In the genomic region with DNA sequence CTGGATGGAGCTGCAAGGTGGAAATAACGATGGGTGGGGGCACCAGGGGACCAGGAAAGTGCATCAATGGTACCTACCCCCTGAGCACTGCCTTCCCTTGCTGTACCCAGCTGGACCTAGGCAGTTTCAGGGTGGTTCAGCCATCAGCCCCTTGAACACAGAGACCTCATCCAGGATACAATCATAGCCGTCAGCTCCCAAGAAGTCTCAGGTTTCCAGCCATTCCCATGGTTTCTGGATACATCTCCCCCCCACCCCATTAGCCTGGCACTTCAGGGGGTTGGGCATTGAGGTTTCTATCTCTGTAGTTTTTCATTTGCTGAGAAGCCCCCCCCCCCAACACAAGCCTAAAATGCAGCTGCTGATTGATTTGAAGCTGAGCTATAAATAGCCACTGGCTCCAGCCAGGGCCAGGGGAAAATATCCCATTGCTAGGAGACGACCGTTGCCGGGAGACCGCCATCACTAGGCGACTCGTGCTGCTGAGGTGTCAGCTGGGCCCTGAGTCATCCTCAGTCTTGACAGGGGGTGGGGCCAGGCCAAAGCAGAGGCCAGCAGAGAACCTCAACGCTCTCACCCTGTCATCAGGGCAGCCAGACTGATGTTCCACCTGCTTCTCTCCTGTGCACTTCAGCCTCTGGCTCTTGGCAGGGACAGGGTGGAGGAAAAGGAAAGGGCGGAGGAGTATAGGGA, we compare ENCODE assay signal across 9 mouse cellular contexts. TPM values are rescaled to one million over a fixed set of nuclear protein-coding genes. Genes with fewer than 3 reads are reported as not detected.
DNase-seq lines count a peak whose midpoint lies in the region; ATAC-seq and TF ChIP-seq lines count a peak whose summit lies in the region.
"Had no signal": no experiment of that assay in that cellular context is flagged by ENCODE, and none has a peak within 500 bp of the region (broad histone marks: within the 10 kb centered on the region; RNA-seq: fewer than 3 reads in every experiment).

No protein-coding gene starts in this region.

- peaks cover 61% of the 10 kb centered on the region for H3K27me3 ChIP-seq in CH12.LX (replicated peaks)
- H3K27me3 ChIP-seq in hindbrain, embryonic 15.5 days, result no peaks in the 10 kb centered on the region
- H3K27me3 ChIP-seq in midbrain, embryonic 10.5 days (ENCODE audit: low read depth, poor library complexity, severe bottlenecking), result peaks cover 21% of the 10 kb centered on the region
- no peaks in the 10 kb centered on the region for H3K27me3 ChIP-seq in stomach, postnatal 0 days (ENCODE audit: control insufficient read depth, insufficient read depth, low read length)

- H3K4me2 ChIP-seq in CH12.LX (ENCODE audit: insufficient read depth, low read depth, poor library complexity, severe bottlenecking), result no peak overlapping the region
- peak overlapping the region; percentile 45 for H3K4me2 ChIP-seq in hindbrain, embryonic 15.5 days
- no peak overlapping the region for H3K4me2 ChIP-seq in stomach, postnatal 0 days (replicated peaks; ENCODE audit: low read depth)

- no peak overlapping the region for H3K4me3 ChIP-seq in CH12.LX (replicated peaks in 1 of 3; ENCODE audit: low read depth in 2 of 3, low read length in 2 of 3, poor library complexity in 1 of 3)
- H3K4me3 ChIP-seq in hindbrain, embryonic 15.5 days, result no peak overlapping the region
- peak overlapping the region; percentile 38 for H3K4me3 ChIP-seq in midbrain, embryonic 10.5 days
- H3K4me3 ChIP-seq in stomach, postnatal 0 days (ENCODE audit: low read depth, low read length), result no peak overlapping the region

- dilution Hi-C loops in CH12.LX (cut with MboI; ENCODE audit: extremely low pct_ligation_motif_present, extremely low pct_unique_long_range_greater_than_20kb, low sequenced_read_pairs), result no loop called here

- 0 out of 4 replicates have a peak, but pooled peaks cover 0 to 3% of the 10 kb centered on the region in 2 experiments for H3K4me1 ChIP-seq in CH12.LX (ENCODE audit: control insufficient read depth in 1 of 2, insufficient read depth in 2 of 2)
- peaks cover 25% of the 10 kb centered on the region for H3K4me1 ChIP-seq in hindbrain, embryonic 15.5 days (replicated peaks)
- H3K4me1 ChIP-seq in midbrain, embryonic 10.5 days, result peaks cover 32% of the 10 kb centered on the region
- H3K4me1 ChIP-seq in stomach, postnatal 0 days (replicated peaks; ENCODE audit: control insufficient read depth, insufficient read depth), result no peaks in the 10 kb centered on the region

- TF ChIP-seq EP300 in CH12.LX (IDR thresholded peaks at IDR 0.05; ENCODE audit: low read length), result no peak
- TF ChIP-seq EP300 in stomach, postnatal 0 days (optimal IDR thresholded peaks at IDR 0.05), result no peak

- in situ Hi-C loops in CH12.LX (cut with MboI; ENCODE audit: low pct_ligation_motif_present, low pct_unique_long_range_greater_than_20kb, low sequenced_read_pairs), result no loop called here

- no peak for TF ChIP-seq POLR2A in CH12.LX (IDR thresholded peaks at IDR 0.05; ENCODE audit: low read depth, low read length)

- TF ChIP-seq RAD21 in CH12.LX (IDR thresholded peaks at IDR 0.05; ENCODE audit: low read depth, low read length), result no peak

- no peak for TF ChIP-seq CTCF in CH12.LX (conservative IDR thresholded peaks at IDR 0.05 in 1 of 2, IDR thresholded peaks at IDR 0.05 in 1 of 2; ENCODE audit: low read depth in 2 of 2, low read length in 2 of 2)
- no peak for TF ChIP-seq CTCF in stomach, postnatal 0 days (IDR thresholded peaks at IDR 0.05; ENCODE audit: low read depth)

- H3K9me3 ChIP-seq in CH12.LX (replicated peaks; ENCODE audit: low read length), result peaks cover 2% of the 10 kb centered on the region
- H3K9me3 ChIP-seq in hindbrain, embryonic 15.5 days, result no peaks in the 10 kb centered on the region
- no peaks in the 10 kb centered on the region for H3K9me3 ChIP-seq in midbrain, embryonic 10.5 days (replicated peaks)
- no peaks in the 10 kb centered on the region for H3K9me3 ChIP-seq in stomach, postnatal 0 days (ENCODE audit: control insufficient read depth, low read length)

- no peaks in the 10 kb centered on the region for H3K36me3 ChIP-seq in CH12.LX (replicated peaks in 1 of 2; ENCODE audit: control insufficient read depth in 1 of 2, insufficient read depth in 1 of 2, low read length in 1 of 2)
- no peaks in the 10 kb centered on the region for H3K36me3 ChIP-seq in hindbrain, embryonic 15.5 days
- no peaks in the 10 kb centered on the region for H3K36me3 ChIP-seq in midbrain, embryonic 10.5 days
- H3K36me3 ChIP-seq in stomach, postnatal 0 days (ENCODE audit: control insufficient read depth, insufficient read depth, low read length), result no peaks in the 10 kb centered on the region

- peak; percentile 87 for ATAC-seq in hindbrain, embryonic 15.5 days (ENCODE audit: low FRiP score, low read depth)
- ATAC-seq in stomach, postnatal 0 days (ENCODE audit: low FRiP score, low TSS enrichment), result peak; percentile 75

- H3K79me2 ChIP-seq in CH12.LX (replicated peaks; ENCODE audit: control insufficient read depth, extremely low read depth, insufficient read depth, poor library complexity, severe bottlenecking), result no peaks in the 10 kb centered on the region

- WGBS in hindbrain, embryonic 15.5 days, result 4% methylated on average over 10 of the region's 10 CpGs
- whole genome bisulfite sequencing in midbrain, embryonic 10.5 days, result 13% methylated on average over 10 of the region's 10 CpGs
- WGBS in stomach, postnatal 0 days, result 7% methylated on average over 10 of the region's 10 CpGs

- H3K9ac ChIP-seq in CH12.LX (ENCODE audit: insufficient read depth, low read depth), result no peak overlapping the region
- peak overlapping the region; percentile 27; the same call in 1 of the 2 replicates for H3K9ac ChIP-seq in hindbrain, embryonic 15.5 days
- peak overlapping the region; percentile 13; the same call in 1 of the 2 replicates for H3K9ac ChIP-seq in stomach, postnatal 0 days (ENCODE audit: low read length)

- no peak overlapping the region for H3K27ac ChIP-seq in CH12.LX (ENCODE audit: insufficient read depth, low read depth)
- peak overlapping the region; percentile 86 for H3K27ac ChIP-seq in hindbrain, embryonic 15.5 days (replicated peaks)
- peak overlapping the region; percentile 89 for H3K27ac ChIP-seq in midbrain, embryonic 10.5 days (replicated peaks)
- H3K27ac ChIP-seq in stomach, postnatal 0 days (replicated peaks), result no peak overlapping the region

- DNase-seq in CH12.LX (ENCODE audit: extremely low read depth), result no peak
- DNase-seq in adrenal gland, postnatal 14 days, result peak; percentile 92
- peak; percentile 87 to 88 for DNase-seq in frontal cortex, adult 2 months (ENCODE audit: extremely low spot score in 1 of 2, low spot score in 1 of 2)
- peak; percentile 95 for DNase-seq in midbrain, embryonic 10.5 days (ENCODE audit: low spot score)
- DNase-seq in stomach, postnatal 0 days (ENCODE audit: low spot score), result peak; percentile 55
- DNase-seq in thymus, adult 18-20 months, result no peak
- DNase-seq in urinary bladder, adult 18-20 months (ENCODE audit: low spot score in 2 of 2), result no peak

TF ChIP-seq in CH12.LX, 34 proteins besides CTCF, POLR2A, EP300 and RAD21 (continues in another document):
- no peak for TF ChIP-seq CHD2 (IDR thresholded peaks at IDR 0.05; ENCODE audit: low read length)

RNA-seq across cellular contexts. Expression of a gene that starts 5.9 kb away (rescaled TPM):
- total RNA-seq in CH12.LX (2012; rRNA removed) (not detected in 2 replicates), CH12.LX (2014; rRNA removed) (not detected in 2 replicates)
- polyA plus RNA-seq in CH12.LX (2012; ENCODE audit: insufficient read length, low read depth), result not detected in 2 replicates
- 18.8 and 24.9 TPM in 2 replicates for total RNA-seq in adrenal gland, postnatal 14 days (2021)
- 604 and 691 TPM in 2 replicates for polyA plus RNA-seq in frontal cortex, adult 2 months (2012; rRNA removed)
- 38.2 and 45.0 TPM in 2 replicates for polyA plus RNA-seq in hindbrain, embryonic 15.5 days (2015; fragmentation: Nextera tagmentation; extraction: Ambion mirVana)
- 9.3 and 12.4 TPM in 2 replicates for polyA plus RNA-seq in midbrain, embryonic 10.5 days (2016; fragmentation: Nextera tagmentation; extraction: Ambion mirVana)
- 1.3 and 1.9 TPM in 2 replicates for polyA plus RNA-seq in stomach, postnatal 0 days (2015; fragmentation: Nextera tagmentation; extraction: Ambion mirVana)

RNA-seq across cellular contexts. Expression of a gene that starts 6.0 kb away (rescaled TPM):
- total RNA-seq in CH12.LX (2012; rRNA removed) (49.8 and 50.1 TPM in 2 replicates), CH12.LX (2014; rRNA removed) (18.1 and 23.7 TPM in 2 replicates)
- polyA plus RNA-seq in CH12.LX (2012; ENCODE audit: insufficient read length, low read depth), result 16.9 and 17.7 TPM in 2 replicates
- total RNA-seq in adrenal gland, postnatal 14 days (2021), result 24.7 and 27.3 TPM in 2 replicates
- 159 and 186 TPM in 2 replicates for polyA plus RNA-seq in frontal cortex, adult 2 months (2012; rRNA removed)
- polyA plus RNA-seq in hindbrain, embryonic 15.5 days (2015; fragmentation: Nextera tagmentation; extraction: Ambion mirVana), result 67.2 and 82.2 TPM in 2 replicates
- 174 and 205 TPM in 2 replicates for polyA plus RNA-seq in midbrain, embryonic 10.5 days (2016; fragmentation: Nextera tagmentation; extraction: Ambion mirVana)
- 18.7 and 19.0 TPM in 2 replicates for polyA plus RNA-seq in stomach, postnatal 0 days (2015; fragmentation: Nextera tagmentation; extraction: Ambion mirVana)

RNA-seq across cellular contexts. Expression of a gene that starts 7.5 kb away (rescaled TPM):
- total RNA-seq in CH12.LX (2012; rRNA removed) (not detected in 2 replicates), CH12.LX (2014; rRNA removed) (not detected in 2 replicates)
- polyA plus RNA-seq in CH12.LX (2012; ENCODE audit: insufficient read length, low read depth), result not detected in 2 replicates
- not detected in 2 replicates for total RNA-seq in adrenal gland, postnatal 14 days (2021)
- polyA plus RNA-seq in frontal cortex, adult 2 months (2012; rRNA removed), result 1.4 and 2.0 TPM in 2 replicates
- 2.0 TPM in 1 of 2 replicates, not detected in the other for polyA plus RNA-seq in hindbrain, embryonic 15.5 days (2015; fragmentation: Nextera tagmentation; extraction: Ambion mirVana)
- polyA plus RNA-seq in midbrain, embryonic 10.5 days (2016; fragmentation: Nextera tagmentation; extraction: Ambion mirVana), result 2.9 TPM in 1 of 2 replicates, not detected in the other
- polyA plus RNA-seq in stomach, postnatal 0 days (2015; fragmentation: Nextera tagmentation; extraction: Ambion mirVana), result 0.65 TPM in 1 of 2 replicates, not detected in the other
- polyA plus RNA-seq: liver, embryonic 16.5 days had no signal

RNA-seq across cellular contexts. Expression of a gene that starts 10.3 kb away (rescaled TPM):
- total RNA-seq in CH12.LX (2012; rRNA removed) (55.0 and 68.3 TPM in 2 replicates), CH12.LX (2014; rRNA removed) (21.9 and 25.5 TPM in 2 replicates)
- polyA plus RNA-seq in CH12.LX (2012; ENCODE audit: insufficient read length, low read depth), result 25.5 and 27.8 TPM in 2 replicates
- 55.4 and 60.2 TPM in 2 replicates for total RNA-seq in adrenal gland, postnatal 14 days (2021)
- polyA plus RNA-seq in frontal cortex, adult 2 months (2012; rRNA removed), result 158 and 169 TPM in 2 replicates
- 90.1 and 95.7 TPM in 2 replicates for polyA plus RNA-seq in hindbrain, embryonic 15.5 days (2015; fragmentation: Nextera tagmentation; extraction: Ambion mirVana)
- polyA plus RNA-seq in midbrain, embryonic 10.5 days (2016; fragmentation: Nextera tagmentation; extraction: Ambion mirVana), result 71.8 and 88.0 TPM in 2 replicates
- polyA plus RNA-seq in stomach, postnatal 0 days (2015; fragmentation: Nextera tagmentation; extraction: Ambion mirVana), result 91.0 and 94.7 TPM in 2 replicates

RNA-seq across cellular contexts. Expression of a gene that starts 16.6 kb away (rescaled TPM):
- total RNA-seq in CH12.LX (2012; rRNA removed), result 0.13 and 0.25 TPM in 2 replicates
- total RNA-seq in CH12.LX (2014; rRNA removed), result 0.13 TPM in 1 of 2 replicates, not detected in the other
- 0.40 and 0.49 TPM in 2 replicates for polyA plus RNA-seq in CH12.LX (2012; ENCODE audit: insufficient read length, low read depth)
- total RNA-seq in adrenal gland, postnatal 14 days (2021), result not detected in 2 replicates
- 0.06 and 0.08 TPM in 2 replicates for polyA plus RNA-seq in frontal cortex, adult 2 months (2012; rRNA removed)
- polyA plus RNA-seq in hindbrain, embryonic 15.5 days (2015; fragmentation: Nextera tagmentation; extraction: Ambion mirVana), result 0.31 and 0.48 TPM in 2 replicates
- polyA plus RNA-seq in midbrain, embryonic 10.5 days (2016; fragmentation: Nextera tagmentation; extraction: Ambion mirVana), result 0.79 and 1.2 TPM in 2 replicates
- 0.23 and 0.24 TPM in 2 replicates for polyA plus RNA-seq in stomach, postnatal 0 days (2015; fragmentation: Nextera tagmentation; extraction: Ambion mirVana)

Comparison
In these comparisons a context has a peak if more than half of its experiments do, and no peak if none do; other contexts are left out.
1. DNase-seq: peak in adrenal gland, postnatal 14 days (single experiment), frontal cortex, adult 2 months (2 of 2), midbrain, embryonic 10.5 days (single experiment) and stomach, postnatal 0 days (single experiment); none in CH12.LX (single experiment), thymus, adult 18-20 months (0 of 2) and urinary bladder, adult 18-20 months (0 of 2).
2. H3K27ac ChIP-seq: peak in hindbrain, embryonic 15.5 days (single experiment) and midbrain, embryonic 10.5 days (single experiment); none in CH12.LX (single experiment) and stomach, postnatal 0 days (single experiment).
3. RNA of a gene that starts 5.9 kb away (polyA plus RNA-seq): 604 to 691 TPM in frontal cortex, adult 2 months; 38.2 to 45.0 TPM in hindbrain, embryonic 15.5 days, 9.3 to 12.4 TPM in midbrain, embryonic 10.5 days, 1.3 to 1.9 TPM in stomach, postnatal 0 days and not detected in CH12.LX; every median in the first group is over 10 times any median in the second.